Mouse (Mus musculus): ENCODE measurements around the gene Fbxo45. TPM values are rescaled to one million over a fixed set of nuclear protein-coding genes. Genes with fewer than 3 reads are reported as not detected.
A peak's percentile ranks its signal among the peaks of the same experiment; 100 is the strongest.
"Not testable (repeated sequence)": the region's sequence is repeated elsewhere in the genome, so short reads cannot be mapped to it uniquely, and the experiment has no call there.

The Fbxo45 gene
- polyA plus RNA-seq, 1 experiment from 2014 or later: 31.0 TPM

DNA sequence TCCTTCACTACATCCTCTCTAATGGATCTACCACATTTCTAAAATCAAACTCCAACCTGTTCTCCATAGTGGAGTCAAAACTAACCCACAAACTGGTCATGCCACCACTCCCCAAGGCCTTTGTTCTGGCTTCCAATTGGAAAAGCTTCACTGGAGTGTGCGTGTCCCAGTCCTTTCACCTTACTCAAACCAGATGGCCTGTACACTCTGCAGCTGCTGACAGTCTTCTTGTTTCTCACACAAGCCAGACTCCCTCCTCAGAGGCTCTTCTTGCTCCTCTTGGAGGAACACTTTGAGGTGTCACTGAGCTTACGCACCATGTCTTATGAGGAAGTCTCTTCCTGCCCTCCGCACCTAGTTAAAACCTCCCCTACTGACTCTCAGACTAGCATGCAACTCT lies 3.1 kb downstream of the Fbxo45 start:
- H3K27ac ChIP-seq: no peak overlapping the region
- no peak overlapping the region for H3K9ac ChIP-seq
- no peaks in the 10 kb centered on the region for H3K36me3 ChIP-seq
- H3K4me2 ChIP-seq (replicated peaks): no peak overlapping the region; the same call in 1 of the 2 replicates
- no peak for ATAC-seq (ENCODE audit: low FRiP score, low read depth)
- whole genome bisulfite sequencing: 92% methylated on average over 3 of the region's 3 CpGs
- H3K4me3 ChIP-seq: no peak overlapping the region
- H3K9me3 ChIP-seq: no peaks in the 10 kb centered on the region
- no peaks in the 10 kb centered on the region for H3K27me3 ChIP-seq (replicated peaks)
- H3K4me1 ChIP-seq: peaks cover 19% of the 10 kb centered on the region

GRCm38 (mm10) chr16:32239428-32240312 lies 7.3 kb downstream of the Fbxo45 start:
- Histone ChIP-seq H3K4me3 (no peak overlapping the region), H3K9me3 (no peaks in the 10 kb centered on the region), H3K4me1 (peaks cover under 1% of the 10 kb centered on the region), H3K36me3 (peaks cover 17% of the 10 kb centered on the region), H3K27me3 (replicated peaks) (no peaks in the 10 kb centered on the region), H3K9ac (no peak overlapping the region), H3K4me2 (replicated peaks) (no peak overlapping the region), H3K27ac (no peak overlapping the region)
- no peak for ATAC-seq (ENCODE audit: low FRiP score, low read depth)
- WGBS: 90% methylated on average over 2 of the region's 2 CpGs

DNA sequence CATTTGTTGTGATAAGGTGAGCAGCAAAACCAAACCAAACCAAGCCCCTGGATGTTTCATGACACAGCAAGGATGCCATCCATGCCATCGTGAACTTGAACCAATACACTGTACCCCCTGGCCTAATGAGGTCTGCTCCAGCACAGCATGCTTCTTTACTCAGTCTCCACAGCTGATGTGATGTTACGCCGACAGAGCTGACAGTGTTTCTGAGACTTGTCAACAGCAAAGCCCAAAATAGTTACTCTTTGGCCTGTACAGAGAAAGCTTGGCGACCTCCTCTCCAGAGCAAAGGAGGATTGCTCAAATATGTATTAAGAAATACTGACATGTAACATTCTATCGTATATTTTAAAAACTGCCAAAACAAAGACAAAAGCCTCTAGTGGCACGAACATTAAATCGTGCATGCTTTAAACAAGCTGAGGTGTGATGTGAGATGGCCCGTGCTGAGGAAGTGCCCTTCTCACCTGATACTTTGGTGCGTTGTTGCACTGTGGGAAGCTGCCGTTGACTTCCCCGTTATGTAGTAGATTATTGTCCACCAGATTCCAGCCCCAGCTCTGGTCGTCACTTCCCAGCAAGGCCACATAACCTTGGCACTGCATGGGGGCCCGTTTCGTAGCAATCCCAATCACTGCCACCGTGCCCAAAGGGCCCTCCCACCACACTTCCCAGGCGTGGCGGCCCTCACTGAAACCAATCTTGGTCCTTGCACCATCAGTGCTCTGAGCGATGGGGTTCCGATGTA lies 8.9 kb downstream of the Fbxo45 start:
- no peaks in the 10 kb centered on the region for H3K27me3 ChIP-seq (replicated peaks)
- H3K4me3 ChIP-seq: no peak overlapping the region
- no peaks in the 10 kb centered on the region for H3K4me1 ChIP-seq
- H3K36me3 ChIP-seq: peaks cover 21% of the 10 kb centered on the region
- no peak for ATAC-seq (ENCODE audit: low FRiP score, low read depth)
- H3K9me3 ChIP-seq: no peaks in the 10 kb centered on the region
- WGBS: 94% methylated on average over 19 of the region's 19 CpGs
- H3K4me2 ChIP-seq (replicated peaks): no peak overlapping the region
- no peak overlapping the region for H3K9ac ChIP-seq
- H3K27ac ChIP-seq: no peak overlapping the region

DNA sequence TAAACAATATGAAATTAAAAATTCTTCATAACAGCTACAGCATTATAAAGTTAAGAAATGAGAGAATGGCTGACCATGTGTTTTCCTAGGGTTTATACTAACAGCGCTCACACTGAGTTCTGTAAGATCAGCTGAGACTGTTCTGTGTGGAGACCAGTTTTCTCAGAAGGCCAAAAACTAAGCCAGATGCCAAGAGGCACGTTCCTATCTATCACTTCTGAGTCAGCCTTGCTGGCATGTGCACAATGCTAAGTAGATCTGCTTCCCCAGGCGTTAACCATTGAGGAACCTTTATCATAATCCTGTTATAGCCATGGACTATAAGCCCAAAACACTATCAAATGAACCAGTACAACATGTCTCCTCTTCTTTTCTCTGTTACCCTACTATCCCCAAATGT lies 14.9 kb downstream of the Fbxo45 start:
- H3K4me2 ChIP-seq (replicated peaks); H3K4me3 ChIP-seq; H3K9ac ChIP-seq; H3K27me3 ChIP-seq (replicated peaks); H3K27ac ChIP-seq; H3K9me3 ChIP-seq; H3K4me1 ChIP-seq; ATAC-seq (ENCODE audit: low FRiP score, low read depth): not testable (repeated sequence)
- peaks cover 15% of the 10 kb centered on the region for H3K36me3 ChIP-seq
- WGBS: 89% methylated on average over 3 of the region's 3 CpGs

GRCm38 (mm10) chr16:32222399-32222798 lies 24.6 kb downstream of the Fbxo45 start:
- Histone ChIP-seq H3K9me3 (no peaks in the 10 kb centered on the region), H3K4me1 (no peaks in the 10 kb centered on the region), H3K27me3 (replicated peaks) (no peaks in the 10 kb centered on the region), H3K36me3 (no peaks in the 10 kb centered on the region), H3K4me3 (no peak overlapping the region), H3K4me2 (replicated peaks) (no peak overlapping the region), H3K27ac (no peak overlapping the region), H3K9ac (no peak overlapping the region)
- no peak for ATAC-seq (ENCODE audit: low FRiP score, low read depth)

DNA sequence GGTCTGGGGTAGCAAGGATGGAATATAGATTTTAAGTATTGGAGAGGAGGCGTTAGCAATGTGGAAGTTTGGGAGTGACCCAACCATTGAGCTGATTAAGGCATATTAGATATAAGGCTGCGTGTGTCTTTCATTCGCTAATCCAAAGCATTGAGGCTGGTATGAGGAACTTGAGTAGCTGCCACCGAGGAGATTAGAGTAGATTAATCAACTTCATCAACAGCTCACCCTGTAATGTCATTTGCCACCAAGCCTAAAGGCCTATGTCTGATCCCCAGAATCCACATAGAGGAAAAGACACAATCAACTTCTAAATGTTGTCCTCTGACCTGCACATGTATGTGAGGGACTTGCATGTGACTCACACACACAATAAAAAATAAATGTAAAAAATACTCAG lies 25.2 kb downstream of the Fbxo45 start:
- Histone ChIP-seq H3K36me3 (no peaks in the 10 kb centered on the region), H3K27ac (no peak overlapping the region), H3K9me3 (no peaks in the 10 kb centered on the region), H3K9ac (no peak overlapping the region), H3K4me3 (no peak overlapping the region), H3K4me1 (no peaks in the 10 kb centered on the region), H3K27me3 (replicated peaks) (no peaks in the 10 kb centered on the region), H3K4me2 (replicated peaks) (no peak overlapping the region)
- no peak for ATAC-seq (ENCODE audit: low FRiP score, low read depth)
- 84% methylated on average over 4 of the region's 4 CpGs for WGBS

- Histone ChIP-seq H3K27ac (no peak overlapping the region), H3K4me1 (no peaks in the 10 kb centered on the region), H3K27me3 (replicated peaks) (no peaks in the 10 kb centered on the region), H3K9me3 (no peaks in the 10 kb centered on the region; the same call in 1 of the 2 replicates), H3K9ac (no peak overlapping the region), H3K4me3 (no peak overlapping the region), H3K4me2 (replicated peaks) (no peak overlapping the region), H3K36me3 (no peaks in the 10 kb centered on the region)
- ATAC-seq (ENCODE audit: low FRiP score, low read depth): no peak
- 80% methylated on average over 17 of the region's 17 CpGs for WGBS
Measured at GRCm38 (mm10) chr16:32214804-32215576, 32.0 kb downstream of the Fbxo45 start.

- Histone ChIP-seq H3K4me1 (no peaks in the 10 kb centered on the region), H3K9me3 (peaks cover 6% of the 10 kb centered on the region; the same call in 1 of the 2 replicates), H3K27ac (no peak overlapping the region), H3K4me3 (no peak overlapping the region), H3K9ac (no peak overlapping the region), H3K27me3 (replicated peaks) (no peaks in the 10 kb centered on the region), H3K4me2 (replicated peaks) (no peak overlapping the region), H3K36me3 (no peaks in the 10 kb centered on the region)
- no peak for ATAC-seq (ENCODE audit: low FRiP score, low read depth)
Measured at GRCm38 (mm10) chr16:32214156-32214555, 32.8 kb downstream of the Fbxo45 start.

GRCm38 (mm10) chr16:32204902-32205301 lies 42.1 kb downstream of the Fbxo45 start:
- ATAC-seq (ENCODE audit: low FRiP score, low read depth): no peak
- no peak overlapping the region for H3K4me2 ChIP-seq (replicated peaks)
- peaks cover 13% of the 10 kb centered on the region; the same call in 1 of the 2 replicates for H3K9me3 ChIP-seq
- peaks cover 8% of the 10 kb centered on the region; the same call in 1 of the 2 replicates for H3K27me3 ChIP-seq (replicated peaks)
- H3K36me3 ChIP-seq: no peaks in the 10 kb centered on the region
- no peak overlapping the region for H3K4me3 ChIP-seq
- H3K27ac ChIP-seq: no peak overlapping the region
- 63% methylated on average over 3 of the region's 3 CpGs for WGBS
- peaks cover 9% of the 10 kb centered on the region for H3K4me1 ChIP-seq
- no peak overlapping the region for H3K9ac ChIP-seq

GRCm38 (mm10) chr16:32202681-32203080 lies 44.3 kb downstream of the Fbxo45 start:
- H3K9me3 ChIP-seq: 0 out of 2 replicates have a peak, but pooled peaks cover 3% of the 10 kb centered on the region
- 78% methylated on average over 6 of the region's 6 CpGs for WGBS
- no peak for ATAC-seq (ENCODE audit: low FRiP score, low read depth)
- no peaks in the 10 kb centered on the region for H3K36me3 ChIP-seq
- no peak overlapping the region for H3K4me3 ChIP-seq
- no peak overlapping the region for H3K9ac ChIP-seq
- no peak overlapping the region for H3K27ac ChIP-seq
- peaks cover 9% of the 10 kb centered on the region for H3K4me1 ChIP-seq
- H3K4me2 ChIP-seq (replicated peaks): no peak overlapping the region
- H3K27me3 ChIP-seq (replicated peaks): peaks cover 8% of the 10 kb centered on the region; the same call in 1 of the 2 replicates

- no peak overlapping the region for H3K9ac ChIP-seq
- no peak for ATAC-seq (ENCODE audit: low FRiP score, low read depth)
- 0 out of 2 replicates have a peak, but pooled peaks cover 3% of the 10 kb centered on the region for H3K9me3 ChIP-seq
- peaks cover 9% of the 10 kb centered on the region for H3K4me1 ChIP-seq
- no peak overlapping the region for H3K4me3 ChIP-seq
- H3K27ac ChIP-seq: no peak overlapping the region
- 36% methylated on average over 9 of the region's 9 CpGs for WGBS
- H3K27me3 ChIP-seq (replicated peaks): peaks cover 8% of the 10 kb centered on the region; the same call in 1 of the 2 replicates
- no peaks in the 10 kb centered on the region for H3K36me3 ChIP-seq
- H3K4me2 ChIP-seq (replicated peaks): peak overlapping the region; percentile 38
Measured at GRCm38 (mm10) chr16:32201004-32201325, 46.0 kb downstream of the Fbxo45 start.

Measured in neural tube, embryonic 12.5 days (tissue).